Mouse (Mus musculus) CH12.LX (cell line): ENCODE data around the gene Chit1. TPM values are rescaled to one million over a fixed set of nuclear protein-coding genes. Genes with fewer than 3 reads are reported as not detected.

Experiments
- DNase-seq: peaks from one replicate; pipeline ENCODE4 v3.0.0-alpha.2; 2013; ENCODE audit errors: extremely low read depth
- H3K27ac ChIP-seq: 2 replicates; pipeline ENCODE4 v1.5.1; 2012; ENCODE audit warnings: low read depth, mild to moderate bottlenecking, control low read depth, moderate library complexity; ENCODE audit not compliant: insufficient read depth
- H3K27me3 ChIP-seq: replicated peaks from 2 replicates; pipeline ENCODE3; 2012; ENCODE audit warnings: inconsistent platforms
- H3K36me3 ChIP-seq, 2 experiments: replicated peaks in 1 of 2; 2 replicates each; pipeline versions ENCODE3 to v1.6.1; 2012; ENCODE audit warnings: inconsistent platforms in 1 of 2, low read length in 1 of 2, mild to moderate bottlenecking in 1 of 2, mixed read lengths in 1 of 2, moderate library complexity in 1 of 2; ENCODE audit not compliant: control insufficient read depth in 1 of 2, insufficient read depth in 1 of 2
- H3K4me1 ChIP-seq, 2 experiments: 2 replicates each; pipeline ENCODE4 v1.6.1; 2012; ENCODE audit warnings: inconsistent platforms in 1 of 2, moderate library complexity in 1 of 2; ENCODE audit not compliant: insufficient read depth in 2 of 2, control insufficient read depth in 1 of 2
- H3K4me2 ChIP-seq: 2 replicates; pipeline ENCODE4 v1.6.1; 2012; ENCODE audit warnings: low read depth, mild to moderate bottlenecking, control low read depth; ENCODE audit not compliant: poor library complexity, insufficient read depth, severe bottlenecking
- H3K4me3 ChIP-seq, 3 experiments: fragments of 150-350 bp in 1 of 3; sonication (generic) in 1 of 3; replicated peaks in 1 of 3; 2 replicates each; pipeline versions ENCODE3 to v1.5.1; 2011 to 2012; ENCODE audit warnings: low read depth in 2 of 3, low read length in 2 of 3, mild to moderate bottlenecking in 2 of 3, moderate library complexity in 2 of 3, control low read depth in 1 of 3, improper control_type of control experiment in 1 of 3, inconsistent platforms in 1 of 3, mixed read lengths in 1 of 3; ENCODE audit not compliant: poor library complexity in 1 of 3
- H3K79me2 ChIP-seq: replicated peaks from 2 replicates; pipeline ENCODE4 v1.6.1; 2012; ENCODE audit warnings: mild to moderate bottlenecking, moderate library complexity; ENCODE audit not compliant: control insufficient read depth, poor library complexity, insufficient read depth, severe bottlenecking; ENCODE audit errors: extremely low read depth
- H3K9ac ChIP-seq: 2 replicates; pipeline ENCODE4 v1.6.1; 2012; ENCODE audit warnings: low read depth, mild to moderate bottlenecking, control low read depth, moderate library complexity; ENCODE audit not compliant: insufficient read depth
- H3K9me3 ChIP-seq: replicated peaks from 2 replicates; pipeline ENCODE3; 2012; ENCODE audit warnings: low read length, inconsistent platforms, mixed read lengths
- BHLHE40 ChIP-seq: IDR thresholded peaks from 2 replicates; pipeline ENCODE4 v1.6.1; 2011; ENCODE audit warnings: mild to moderate bottlenecking, low read depth, low read length, improper control_type of control experiment
- CHD1 ChIP-seq: IDR thresholded peaks from 2 replicates; pipeline ENCODE4 v1.6.1; 2012; ENCODE audit warnings: low read depth, low read length, improper control_type of control experiment, inconsistent platforms
- CHD2 ChIP-seq: IDR thresholded peaks from 2 replicates; pipeline ENCODE4 v1.6.1; 2011; ENCODE audit warnings: low read length, improper control_type of control experiment
- E2F4 ChIP-seq: IDR thresholded peaks from 2 replicates; pipeline ENCODE4 v1.6.1; 2011; ENCODE audit warnings: low read depth, low read length, improper control_type of control experiment; ENCODE audit not compliant: insufficient replicate concordance
- ELF1 ChIP-seq: IDR thresholded peaks from 2 replicates; pipeline ENCODE4 v1.6.1; 2014; ENCODE audit warnings: low read depth, mild to moderate bottlenecking, inconsistent platforms, low read length, improper control_type of control experiment
- EP300 ChIP-seq: IDR thresholded peaks from 2 replicates; pipeline ENCODE4 v1.6.1; 2011; ENCODE audit warnings: low read length, improper control_type of control experiment
- ETS1 ChIP-seq: conservative IDR thresholded peaks from 2 replicates; pipeline ENCODE4 v1.6.1; 2012; ENCODE audit warnings: low read depth, mild to moderate bottlenecking, inconsistent platforms, low read length, improper control_type of control experiment, moderate library complexity
- GABPA ChIP-seq: IDR thresholded peaks from 2 replicates; pipeline ENCODE4 v1.6.1; 2012; ENCODE audit warnings: low read depth, low read length, improper control_type of control experiment, inconsistent platforms; ENCODE audit not compliant: insufficient replicate concordance
- HCFC1 ChIP-seq: IDR thresholded peaks from 2 replicates; pipeline ENCODE4 v1.6.1; 2012; ENCODE audit warnings: low read depth, mild to moderate bottlenecking, inconsistent platforms, low read length, improper control_type of control experiment
- IRF4 ChIP-seq: IDR thresholded peaks from 2 replicates; pipeline ENCODE4 v1.6.1; 2014; ENCODE audit warnings: low read depth, mild to moderate bottlenecking, inconsistent platforms, low read length, improper control_type of control experiment
- JUN ChIP-seq: IDR thresholded peaks from 2 replicates; pipeline ENCODE4 v1.6.1; 2011; ENCODE audit warnings: low read depth, mild to moderate bottlenecking, low read length, improper control_type of control experiment, moderate library complexity; ENCODE audit not compliant: insufficient read depth
- MAX ChIP-seq: IDR thresholded peaks from 2 replicates; pipeline ENCODE4 v1.6.1; 2011; ENCODE audit warnings: low read length, improper control_type of control experiment
- MXI1 ChIP-seq: IDR thresholded peaks from 2 replicates; pipeline ENCODE4 v1.6.1; 2011; ENCODE audit warnings: mild to moderate bottlenecking, low read depth, low read length, improper control_type of control experiment
- MYC ChIP-seq: IDR thresholded peaks from 2 replicates; pipeline ENCODE4 v1.6.1; 2011; ENCODE audit warnings: low read depth, mild to moderate bottlenecking, improper control_type of control experiment, low read length
- NELFE ChIP-seq: IDR thresholded peaks from 2 replicates; pipeline ENCODE4 v1.6.1; 2011; ENCODE audit warnings: low read depth, low read length, improper control_type of control experiment
- NRF1 ChIP-seq: IDR thresholded peaks from 2 replicates; pipeline ENCODE4 v1.6.1; 2014; ENCODE audit warnings: low read depth, mild to moderate bottlenecking, inconsistent platforms, low read length, improper control_type of control experiment, moderate library complexity
- PAX5 ChIP-seq: IDR thresholded peaks from 2 replicates; pipeline ENCODE4 v1.6.1; 2012; ENCODE audit warnings: low read length, inconsistent platforms, mixed read lengths
- POLR2A ChIP-seq: IDR thresholded peaks from 2 replicates; pipeline ENCODE4 v1.6.1; 2011; ENCODE audit warnings: low read depth, mild to moderate bottlenecking, improper control_type of control experiment, low read length
- POLR2AphosphoS2 ChIP-seq: IDR thresholded peaks from 2 replicates; pipeline ENCODE4 v1.6.1; 2011; ENCODE audit warnings: low read depth, low read length, improper control_type of control experiment
- RAD21 ChIP-seq: IDR thresholded peaks from 2 replicates; pipeline ENCODE4 v1.6.1; 2011; ENCODE audit warnings: low read depth, mild to moderate bottlenecking, low read length, improper control_type of control experiment, moderate library complexity
- SMC3 ChIP-seq: IDR thresholded peaks from 2 replicates; pipeline ENCODE4 v1.6.1; 2011; ENCODE audit warnings: low read depth, low read length, improper control_type of control experiment
- TBP ChIP-seq: conservative IDR thresholded peaks from 2 replicates; pipeline ENCODE4 v1.6.1; 2011; ENCODE audit warnings: low read depth, low read length, improper control_type of control experiment
- UBTF ChIP-seq: IDR thresholded peaks from 2 replicates; pipeline ENCODE4 v1.6.1; 2012; ENCODE audit warnings: low read depth, mild to moderate bottlenecking, inconsistent platforms, low read length, improper control_type of control experiment, moderate library complexity
- USF1 ChIP-seq: IDR thresholded peaks from 2 replicates; pipeline ENCODE4 v1.6.1; 2014; ENCODE audit warnings: low read depth, mild to moderate bottlenecking, inconsistent platforms, low read length, improper control_type of control experiment
- ZMIZ1 ChIP-seq: IDR thresholded peaks from 2 replicates; pipeline ENCODE4 v1.6.1; 2012; ENCODE audit warnings: low read depth, mild to moderate bottlenecking, inconsistent platforms, low read length, improper control_type of control experiment
- dilution Hi-C: fragments of 300-500 bp; cut with MboI; formaldehyde crosslinking; loops from 2 replicates; pipeline ENCODE4 v1.14.3; 2020; ENCODE audit warnings: low sequenced_read_pairs; ENCODE audit not compliant: extremely low pct_unique_long_range_greater_than_20kb, extremely low pct_ligation_motif_present
- in situ Hi-C: fragments of 300-500 bp; cut with MboI; formaldehyde crosslinking; loops from 3 replicates; pipeline ENCODE4 v1.14.3; 2019; ENCODE audit warnings: low sequenced_read_pairs, low pct_ligation_motif_present, low pct_unique_long_range_greater_than_20kb, mixed read lengths
- polyA plus RNA-seq: library from polyadenylated mRNA; unstranded; fragments of >175 nt; gene quantifications from 2 replicates; pipeline ENCODE4 v1.2.1, GENCODE M21; 2012; ENCODE audit warnings: low read depth; ENCODE audit not compliant: insufficient read length
- total RNA-seq, 2 experiments: library from RNA; depleted of rRNA; stranded (reverse); fragments of 300-350 nt in 1 of 2; fragments of >200 nt in 1 of 2; gene quantifications; 2 replicates each; pipeline ENCODE4 v1.2.3; 2012 to 2014

Chit1 gene
- total and polyA plus RNA-seq, 3 experiments = 0.25 to 0.47 (median 0.36) TPM

- H3K4me3 ChIP-seq = no peak overlapping the region
- no peak overlapping the region for H3K9ac ChIP-seq
- peaks cover 36 to 95% of the 10 kb centered on the region in 2 experiments for H3K4me1 ChIP-seq
- TF ChIP-seq EP300 (no peak), SMC3 (no peak), MXI1 (no peak), E2F4 (no peak), ELF1 (no peak), IRF4 (no peak), ZMIZ1 (no peak), NRF1 (no peak), RAD21 (no peak), UBTF (no peak), NELFE (no peak), MAX (no peak), ETS1 (no peak), PAX5 (no peak), HCFC1 (no peak), USF1 (no peak)
- DNase-seq = no peak
- H3K9me3 ChIP-seq = no peaks in the 10 kb centered on the region
- in situ Hi-C loops (loop anchor here (5.0 to 10.0 kb wide), 2 partner anchors 39 to 104 kb away; no protein-coding TSS in a partner anchor), dilution Hi-C loops (no loop called here)
- peaks cover 0 to 2% of the 10 kb centered on the region in 2 experiments for H3K36me3 ChIP-seq
- H3K79me2 ChIP-seq = no peaks in the 10 kb centered on the region
- no peak overlapping the region for H3K27ac ChIP-seq
- no peak overlapping the region for H3K4me2 ChIP-seq
- no peaks in the 10 kb centered on the region for H3K27me3 ChIP-seq
Observed at GRCm38 (mm10) chr1:134191192-134191591, 80.2 kb downstream of the Chit1 start.

- peaks cover 40 to 92% of the 10 kb centered on the region in 2 experiments for H3K4me1 ChIP-seq
Observed at GRCm38 (mm10) chr1:134192024-134192423, 81.0 kb downstream of the Chit1 start.

More at GRCm38 (mm10) chr1:134192024-134192423, 81.0 kb downstream of the Chit1 start:
- Histone ChIP-seq H3K4me2 (no peak overlapping the region), H3K9me3 (no peaks in the 10 kb centered on the region), H3K79me2 (no peaks in the 10 kb centered on the region), H3K9ac (no peak overlapping the region), H3K27ac (no peak overlapping the region), H3K36me3 (peaks cover 0 to 2% of the 10 kb centered on the region in 2 experiments), H3K27me3 (no peaks in the 10 kb centered on the region), H3K4me3 (no peak overlapping the region)
- TF ChIP-seq GABPA (no peak), POLR2AphosphoS2 (no peak), BHLHE40 (no peak), PAX5 (no peak), EP300 (no peak), IRF4 (no peak), MYC (no peak), CHD2 (no peak), ZMIZ1 (no peak), CHD1 (no peak), UBTF (no peak), POLR2A (no peak), E2F4 (no peak), JUN (no peak), USF1 (no peak), TBP (no peak)
- in situ Hi-C loops = loop anchor here (5.0 to 10.0 kb wide), 2 partner anchors 40 to 103 kb away; no protein-coding TSS in a partner anchor
- DNase-seq = no peak
- dilution Hi-C loops = no loop called here
